Mouse (Mus musculus) spleen, postnatal 36 days (tissue): Measurements from ENCODE around the gene B4galt3.

Experiments used
- DNase-seq, 2 experiments: peaks; one replicate each; pipeline ENCODE4 v3.0.0; 2022; ENCODE audit warnings: low spot score in 2 of 2, mixed read lengths in 1 of 2

B4galt3 gene

DNA sequence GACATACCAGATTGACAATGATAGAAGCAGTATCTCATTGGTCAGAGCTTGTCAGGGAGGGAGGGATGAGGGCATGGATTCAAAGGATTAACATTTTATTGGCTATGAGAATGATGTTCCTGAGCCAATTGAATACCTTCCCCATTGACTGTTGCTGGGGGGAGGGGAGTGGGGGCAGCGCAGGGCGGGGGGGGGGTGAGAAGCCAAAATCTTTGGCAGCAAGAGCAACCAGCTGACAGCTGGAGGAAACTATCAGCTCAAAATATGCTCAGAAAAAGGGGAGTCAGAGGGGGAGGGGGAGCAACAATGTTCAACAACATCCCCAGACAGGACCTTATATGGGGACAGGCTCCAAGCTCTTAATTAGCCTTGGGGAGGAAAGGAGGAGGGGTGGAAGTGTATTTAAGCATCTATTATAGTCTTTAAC, 6.9 kb upstream of the B4galt3 start:
- no peak for DNase-seq

DNA sequence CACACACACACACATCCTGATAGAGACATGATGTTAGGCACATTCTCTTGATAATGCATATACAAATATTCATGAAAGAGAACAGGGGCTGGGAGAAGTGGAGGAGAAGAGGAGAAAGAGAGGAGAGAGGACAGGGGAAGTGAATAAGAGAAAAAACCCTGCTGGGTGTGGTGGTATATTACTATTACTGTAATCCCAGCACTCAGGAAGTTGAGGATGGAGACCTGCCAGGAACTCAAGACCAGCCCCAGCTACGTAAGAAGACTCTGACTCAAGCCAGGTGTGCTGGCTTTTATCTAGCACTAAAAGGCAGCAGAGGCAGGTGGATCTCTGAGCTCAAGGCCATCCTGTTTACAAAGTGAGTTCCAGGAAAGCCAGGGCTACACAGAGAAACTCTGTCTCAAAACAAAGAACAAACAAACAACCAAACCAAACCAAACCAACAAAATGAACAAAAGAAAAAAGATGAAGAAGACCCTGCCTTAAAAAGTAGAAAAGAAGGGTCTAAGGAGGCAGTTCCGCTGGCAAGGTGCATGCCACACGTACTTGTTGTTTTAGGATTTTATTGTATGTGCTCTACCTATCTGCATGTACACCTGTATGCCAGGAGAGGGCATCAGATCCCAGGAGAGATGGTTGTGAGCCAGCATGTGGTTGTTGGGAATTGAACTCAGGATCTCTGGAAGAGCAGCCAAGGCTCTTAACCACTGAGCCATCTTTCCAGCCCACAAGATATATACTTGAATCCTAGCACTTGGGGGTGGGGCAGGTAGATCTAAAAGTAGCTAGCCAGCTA, 6.3 kb upstream of the B4galt3 start:
- no peak for DNase-seq

DNA sequence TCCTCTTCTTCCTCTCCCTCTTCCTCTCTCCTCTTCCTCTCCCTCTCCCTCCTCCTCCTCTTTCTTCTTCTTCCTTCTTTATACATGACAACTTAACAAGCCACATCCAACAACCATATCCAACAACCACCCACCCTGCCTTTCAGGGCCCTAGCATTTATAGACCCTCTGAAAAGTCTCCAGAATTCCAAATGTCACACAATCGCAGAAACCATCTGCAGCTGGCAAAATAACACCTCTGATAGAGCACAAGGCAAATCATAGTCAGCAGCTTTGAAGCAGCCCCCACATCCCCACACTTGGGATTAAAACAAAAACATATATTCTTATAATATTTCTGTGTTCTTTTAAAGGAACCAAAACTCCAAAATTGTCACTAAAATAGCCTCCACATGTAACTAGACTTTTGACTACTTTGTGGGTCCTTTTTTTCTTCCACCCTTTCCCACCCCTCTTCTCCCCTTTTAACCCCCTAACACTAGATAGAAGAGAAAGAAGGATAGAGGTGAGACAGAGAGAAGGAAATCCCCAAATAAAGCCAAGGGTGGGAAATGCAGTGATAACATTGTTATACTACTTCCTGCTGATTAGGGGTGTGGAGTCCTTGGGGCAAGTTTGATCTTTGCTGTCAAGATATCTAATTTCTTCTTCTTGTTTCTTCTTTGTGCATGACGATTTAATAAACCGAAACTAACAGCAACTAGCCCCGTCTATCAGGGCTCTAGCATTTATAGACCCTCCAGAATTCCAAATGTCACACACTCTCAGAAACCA, 4.0 kb upstream of the B4galt3 start:
- DNase-seq: no peak

DNA sequence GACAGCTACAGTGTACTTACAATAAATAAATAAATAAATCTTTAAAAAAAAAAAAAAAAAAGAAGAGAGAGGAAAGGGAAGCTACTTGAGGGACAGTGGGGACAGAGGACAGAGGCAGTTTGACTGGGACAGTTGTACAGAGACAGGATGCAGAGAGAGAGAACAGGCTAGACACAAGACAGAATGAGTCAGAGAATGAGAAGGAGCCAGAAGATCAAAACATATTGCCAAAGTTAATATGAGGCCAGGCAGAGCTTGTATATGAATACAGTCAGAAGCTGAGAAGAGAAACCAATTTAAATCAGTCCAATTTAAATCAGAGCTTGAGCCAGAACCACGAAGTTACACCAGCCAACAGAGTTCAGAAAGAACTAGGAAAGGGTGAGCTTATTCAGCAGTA, 1.8 kb upstream of the B4galt3 start:
- DNase-seq: no peak

DNA sequence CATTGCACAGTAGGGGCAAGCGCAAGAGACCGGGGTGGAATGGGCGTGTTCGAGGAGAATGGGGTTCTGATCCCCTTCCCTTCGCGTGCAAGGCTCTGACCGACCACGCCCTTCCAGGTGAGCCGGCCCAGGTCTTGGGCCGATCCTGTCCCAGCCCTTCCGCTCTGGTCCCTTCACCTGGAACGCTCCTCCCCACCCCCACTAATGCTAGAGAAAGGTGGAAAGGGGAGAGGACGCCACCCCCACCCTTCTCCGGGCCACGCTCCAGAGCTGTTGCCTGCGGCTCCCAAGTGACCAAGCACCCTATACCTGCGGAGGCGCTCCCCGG, 409 bp downstream of the B4galt3 start:
- DNase-seq: peak in 1 of 2 experiments; percentile 60

DNA sequence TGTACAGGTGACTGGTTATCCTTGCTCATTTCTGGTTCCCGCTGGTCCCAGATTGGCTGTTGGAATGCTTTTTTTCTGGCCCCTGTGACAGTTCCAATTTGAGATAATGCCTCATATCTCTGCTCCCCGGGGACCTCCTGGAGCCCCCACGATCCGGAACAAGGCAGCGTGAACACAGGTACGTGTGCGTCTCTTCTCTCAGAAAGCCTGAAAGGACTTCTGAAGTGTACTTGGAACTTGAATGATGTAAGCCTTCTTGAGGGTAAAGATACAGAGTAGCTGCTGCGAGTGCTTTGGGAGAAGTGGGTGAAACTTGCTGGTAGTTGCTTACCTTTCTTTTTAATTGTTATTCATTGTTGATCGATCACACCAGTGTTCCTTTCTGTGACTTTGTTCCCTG, 1.1 kb downstream of the B4galt3 start:
- DNase-seq: no peak

DNA sequence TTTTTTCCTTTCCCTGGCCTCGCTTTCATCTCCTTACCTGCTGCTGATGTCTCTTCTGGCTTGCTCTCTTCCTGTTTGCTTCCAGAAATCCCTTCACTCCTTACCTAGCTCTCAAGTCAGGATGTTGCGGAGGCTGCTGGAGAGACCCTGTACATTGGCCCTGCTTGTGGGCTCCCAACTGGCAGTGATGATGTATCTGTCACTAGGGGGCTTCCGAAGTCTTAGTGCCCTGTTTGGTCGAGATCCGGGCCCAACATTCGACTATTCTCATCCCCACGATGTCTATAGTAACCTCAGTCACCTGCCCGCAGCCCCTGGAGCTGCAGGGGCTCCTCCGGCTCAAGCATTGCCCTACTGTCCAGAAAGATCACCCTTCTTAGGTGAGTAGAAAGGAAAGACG, 1.5 kb downstream of the B4galt3 start:
- no peak for DNase-seq

DNA sequence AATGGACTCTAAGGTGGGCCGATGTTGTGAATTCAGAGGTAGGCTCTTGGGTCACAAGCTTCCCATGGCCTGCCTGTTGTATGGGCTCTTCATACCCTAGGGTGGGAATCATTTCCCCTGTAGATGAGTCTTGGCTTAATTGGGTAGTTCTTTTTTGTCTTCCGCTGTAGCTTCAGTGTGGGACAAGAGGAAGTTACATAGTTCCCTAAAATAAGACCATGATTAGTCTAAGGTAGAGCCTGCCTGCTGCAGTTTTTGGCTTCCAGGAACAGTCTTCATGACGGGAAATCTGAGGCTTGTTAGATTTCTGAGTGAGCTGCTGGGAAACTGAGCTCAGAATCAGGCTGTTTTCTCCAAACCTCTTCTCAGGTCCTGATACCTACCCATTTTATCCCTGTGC, 2.0 kb downstream of the B4galt3 start:
- DNase-seq: no peak

DNA sequence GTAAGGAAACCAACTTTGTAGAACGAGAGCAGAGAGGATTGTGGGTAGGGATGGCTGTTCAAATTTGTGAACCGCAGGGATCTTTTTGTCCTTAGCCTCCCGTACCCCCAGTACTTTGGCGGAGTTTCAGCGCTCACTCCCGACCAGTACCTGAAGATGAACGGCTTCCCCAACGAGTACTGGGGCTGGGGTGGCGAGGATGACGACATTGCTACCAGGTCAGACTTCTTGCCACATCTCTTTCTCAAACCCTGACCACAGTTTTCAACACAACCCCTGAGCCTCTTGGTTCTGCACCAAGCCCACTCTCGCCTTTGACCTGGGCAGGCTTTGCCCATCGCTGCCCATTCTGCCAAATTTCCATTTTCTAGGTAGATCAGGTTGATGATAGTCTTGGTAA, 4.0 kb downstream of the B4galt3 start:
- DNase-seq: no peak

DNA sequence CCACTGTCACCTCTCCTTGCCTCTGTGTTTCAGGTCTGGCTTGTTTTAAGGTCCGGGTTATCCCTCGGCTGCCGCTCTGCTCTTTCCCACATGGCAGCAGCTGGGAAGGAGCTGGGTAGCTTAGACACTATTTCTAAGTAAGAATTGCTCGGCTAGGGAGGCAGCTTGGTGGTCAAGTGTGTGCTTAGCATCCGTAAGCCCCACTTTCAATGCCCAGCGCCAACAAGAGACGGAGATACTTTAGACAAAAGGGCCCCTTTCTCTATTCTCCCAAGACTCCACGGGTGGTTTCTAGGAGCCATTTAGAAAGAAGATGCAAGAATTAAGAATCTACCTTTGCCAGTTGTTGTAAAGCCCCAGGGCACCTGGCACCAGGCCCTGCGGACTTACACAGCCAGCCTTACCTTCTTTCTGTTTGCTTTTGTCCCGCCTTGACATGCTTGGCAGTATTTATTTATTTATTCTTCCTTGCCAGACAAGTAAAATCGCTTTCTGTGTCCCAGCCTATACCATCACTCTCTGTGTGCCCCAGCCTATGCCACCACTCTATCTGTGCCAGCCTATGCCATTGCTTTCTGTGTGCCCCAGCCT, 5.1 kb downstream of the B4galt3 start:
- no peak for DNase-seq

DNA sequence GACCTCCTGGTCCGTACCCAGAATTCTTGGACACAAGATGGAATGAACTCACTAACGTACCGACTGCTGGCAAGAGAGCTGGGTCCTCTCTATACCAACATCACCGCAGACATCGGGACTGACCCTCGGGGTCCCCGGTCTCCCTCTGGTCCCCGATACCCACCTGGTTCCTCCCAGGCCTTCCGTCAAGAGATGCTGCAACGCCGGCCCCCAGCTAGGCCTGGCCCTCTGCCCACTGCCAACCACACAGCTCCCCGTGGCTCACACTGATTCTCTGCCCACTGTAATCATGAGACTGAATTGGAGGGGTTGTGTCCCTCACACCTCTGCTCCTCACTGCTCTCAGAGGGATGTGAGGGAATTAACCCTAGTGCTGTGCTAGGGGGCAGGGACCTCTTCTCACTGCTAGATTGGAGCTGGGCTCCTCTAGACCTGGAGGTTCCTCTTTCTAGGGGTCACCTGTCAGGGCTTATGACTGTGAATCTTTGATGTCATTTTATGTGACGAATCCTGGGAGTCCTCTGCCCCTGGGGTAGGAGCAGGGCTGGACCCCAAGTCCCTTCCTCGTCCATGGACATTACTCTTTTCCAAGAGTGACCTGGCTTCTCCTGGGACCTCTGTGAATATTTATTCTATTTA, 6.1 kb downstream of the B4galt3 start:
- no peak for DNase-seq

DNA sequence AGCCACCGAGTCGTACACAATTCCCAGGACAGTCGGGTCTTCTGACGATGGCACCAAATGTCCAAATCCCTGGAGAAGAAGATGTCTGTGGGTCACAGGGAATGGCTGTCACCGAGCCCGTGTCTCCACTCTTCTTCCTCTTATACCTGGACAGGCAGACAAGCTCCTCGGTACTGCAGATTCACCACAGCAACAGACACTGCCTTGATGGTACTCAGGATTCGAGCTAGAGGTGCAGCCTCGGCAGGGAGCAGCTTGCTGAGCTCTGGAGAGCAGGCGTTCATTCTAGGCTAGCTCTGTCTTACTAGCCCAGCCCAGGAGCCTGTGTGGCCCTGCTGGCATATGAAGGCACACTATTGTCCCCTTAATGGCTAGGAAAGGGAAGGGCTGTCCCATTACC, 7.6 kb downstream of the B4galt3 start:
- DNase-seq: no peak

DNA sequence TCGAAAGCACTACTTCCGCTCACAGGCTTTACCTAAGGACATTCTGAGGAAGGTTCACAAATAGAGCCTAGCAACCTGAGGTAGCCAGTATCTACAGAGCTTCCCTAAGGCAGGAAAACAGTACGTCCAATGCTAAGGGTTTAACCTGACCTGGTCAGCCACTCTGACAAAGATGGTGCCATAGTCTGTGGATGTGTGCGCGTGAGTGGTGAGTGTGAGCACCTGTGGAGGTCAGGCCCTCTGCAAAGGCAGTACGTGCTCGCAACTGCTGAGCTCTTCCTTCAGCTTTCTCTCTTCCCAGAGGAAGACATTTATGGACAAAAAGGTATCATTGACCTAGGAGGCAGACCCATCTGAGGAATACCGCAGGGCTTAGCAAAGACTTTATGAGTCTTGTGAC, 8.3 kb downstream of the B4galt3 start:
- DNase-seq: no peak

DNA sequence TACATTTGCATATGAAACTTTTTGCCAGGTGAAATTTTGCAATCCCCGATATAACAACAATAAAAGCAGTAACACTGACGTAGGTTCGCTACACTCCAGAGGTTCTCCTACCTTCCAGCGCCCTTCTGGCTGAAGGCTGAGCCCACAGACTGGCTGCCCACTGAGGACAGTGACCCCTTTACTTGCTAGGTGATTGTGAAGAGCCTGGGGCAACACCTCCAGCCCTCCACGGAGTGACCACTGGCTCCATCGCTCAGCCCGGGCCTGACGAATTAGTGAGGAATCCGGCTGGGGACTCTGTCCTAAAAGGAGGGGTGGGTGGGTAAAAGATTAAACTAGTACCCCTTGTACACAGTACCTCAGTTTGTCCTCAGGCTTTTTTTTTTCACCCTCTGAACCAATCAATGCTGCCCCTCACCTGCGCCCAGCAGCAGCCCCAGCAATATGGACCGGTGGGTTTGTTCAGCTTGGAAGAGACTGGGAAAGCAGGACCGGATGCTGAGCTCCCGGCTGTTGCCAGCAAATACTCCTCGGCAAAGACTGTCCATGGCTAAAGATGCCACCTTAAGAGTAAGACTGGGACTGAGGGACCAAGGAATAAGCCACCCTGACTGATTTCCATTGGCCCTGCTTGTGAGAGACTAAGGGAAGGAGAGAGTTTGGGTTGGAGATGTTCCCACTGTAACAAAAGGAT, 9.0 kb downstream of the B4galt3 start:
- DNase-seq: no peak

DNA sequence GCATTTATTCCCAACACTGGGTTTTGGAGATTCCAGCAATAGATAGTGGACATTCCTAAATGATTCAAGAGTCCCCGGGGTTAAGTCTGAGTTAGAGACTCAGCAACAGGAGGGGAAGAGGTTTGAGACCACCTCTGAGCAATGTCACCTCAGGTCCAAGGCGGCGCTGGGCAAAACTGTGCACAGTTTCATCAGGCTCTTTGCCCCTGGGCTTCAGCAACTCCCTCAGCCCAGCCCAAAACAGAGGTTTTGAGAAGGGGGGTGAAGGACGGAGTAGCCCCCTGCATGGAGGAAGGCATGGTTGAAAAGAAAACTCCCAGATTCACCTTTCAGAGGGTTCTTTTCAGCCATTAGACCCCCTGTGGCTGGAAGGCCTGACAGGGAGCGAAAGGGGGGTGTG, 9.6 kb downstream of the B4galt3 start:
- no peak for DNase-seq

DNA sequence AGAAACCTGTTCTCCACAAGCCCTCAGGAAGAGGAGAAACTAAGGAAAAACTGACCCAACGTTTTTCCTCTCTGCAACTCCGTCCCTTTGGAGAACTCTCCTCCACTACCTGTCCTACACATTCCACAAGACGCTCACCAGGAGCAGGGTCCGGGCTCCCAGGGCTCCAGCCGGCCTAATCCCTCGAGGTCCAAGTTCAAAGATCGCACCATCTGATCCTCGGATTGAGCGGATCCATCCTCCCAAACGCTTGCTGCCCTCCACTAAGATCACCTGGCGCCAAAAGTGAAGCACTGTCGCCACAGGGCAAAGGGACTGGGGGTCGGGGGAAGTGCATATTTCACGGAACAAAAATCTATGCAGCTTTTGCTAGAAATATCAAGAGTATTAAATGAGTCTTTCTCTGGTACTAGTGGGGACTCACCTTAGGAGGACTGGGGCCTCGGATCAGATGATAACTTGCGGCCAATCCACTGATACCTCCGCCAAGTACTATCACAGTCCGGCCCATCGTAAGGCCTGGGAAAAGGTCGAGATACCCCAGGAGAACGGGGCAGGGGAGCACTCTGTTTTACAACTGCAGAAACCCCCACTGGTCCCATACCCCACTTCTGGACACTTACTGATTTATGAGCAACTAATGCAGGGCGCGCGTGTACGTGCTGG, 10.3 kb downstream of the B4galt3 start:
- DNase-seq: no peak

DNA sequence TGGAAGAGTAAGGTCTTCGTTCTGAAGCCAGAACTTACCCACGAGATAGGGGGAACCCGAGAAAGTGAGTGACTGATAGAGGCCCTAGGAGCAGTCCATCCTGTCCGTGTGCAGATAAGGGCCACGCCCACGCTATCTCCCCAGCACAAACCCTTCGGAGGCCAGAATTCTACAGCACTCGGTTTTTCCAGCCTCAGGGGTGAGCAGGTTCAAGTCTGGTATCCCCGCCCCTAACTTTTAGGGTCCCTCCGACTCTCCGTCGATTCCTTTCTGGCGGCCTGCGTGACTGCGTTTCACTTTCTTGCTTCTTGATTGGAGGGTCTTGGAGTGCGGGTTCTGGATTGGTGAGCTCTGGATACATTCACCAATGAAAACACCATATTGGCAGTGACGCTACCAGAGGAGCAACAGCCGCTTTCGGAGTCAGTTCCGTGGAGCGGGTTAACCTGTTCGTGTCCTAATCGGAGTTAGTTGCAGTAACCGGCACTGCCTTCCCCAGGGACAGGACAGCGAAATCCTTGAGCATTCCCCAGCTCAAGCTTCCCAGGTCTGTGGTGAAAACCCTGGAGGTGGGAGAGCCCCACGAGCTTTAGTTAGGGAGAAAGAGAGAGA, 10.9 kb downstream of the B4galt3 start, which contains the start of gene Ppox:
Gene Ppox, minus strand, starts transcription at position 271 of the 612 bp plus-strand sequence.
- peak; percentile 93 to 96 for DNase-seq

DNA sequence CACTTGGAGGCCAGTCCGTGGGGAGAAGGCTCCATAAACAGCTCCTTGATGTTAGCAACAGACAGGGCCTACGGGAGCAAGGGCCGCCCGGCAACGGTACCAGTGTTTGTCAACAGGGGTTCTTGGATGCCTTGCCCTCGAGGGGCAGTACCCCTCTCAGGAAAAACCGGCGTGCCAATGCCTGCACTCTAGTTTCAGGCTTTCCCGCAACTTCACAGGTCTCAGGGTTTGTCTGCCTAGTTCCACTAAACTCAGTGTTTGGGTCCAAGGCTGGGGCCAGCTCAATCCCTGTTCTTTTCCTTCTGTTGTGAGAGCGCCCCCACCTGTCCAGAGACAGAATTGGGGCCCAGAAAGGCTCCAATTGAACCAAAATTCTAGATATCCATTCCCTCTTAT, 11.4 kb downstream of the B4galt3 start:
- peak; percentile 64 to 82 for DNase-seq

DNA sequence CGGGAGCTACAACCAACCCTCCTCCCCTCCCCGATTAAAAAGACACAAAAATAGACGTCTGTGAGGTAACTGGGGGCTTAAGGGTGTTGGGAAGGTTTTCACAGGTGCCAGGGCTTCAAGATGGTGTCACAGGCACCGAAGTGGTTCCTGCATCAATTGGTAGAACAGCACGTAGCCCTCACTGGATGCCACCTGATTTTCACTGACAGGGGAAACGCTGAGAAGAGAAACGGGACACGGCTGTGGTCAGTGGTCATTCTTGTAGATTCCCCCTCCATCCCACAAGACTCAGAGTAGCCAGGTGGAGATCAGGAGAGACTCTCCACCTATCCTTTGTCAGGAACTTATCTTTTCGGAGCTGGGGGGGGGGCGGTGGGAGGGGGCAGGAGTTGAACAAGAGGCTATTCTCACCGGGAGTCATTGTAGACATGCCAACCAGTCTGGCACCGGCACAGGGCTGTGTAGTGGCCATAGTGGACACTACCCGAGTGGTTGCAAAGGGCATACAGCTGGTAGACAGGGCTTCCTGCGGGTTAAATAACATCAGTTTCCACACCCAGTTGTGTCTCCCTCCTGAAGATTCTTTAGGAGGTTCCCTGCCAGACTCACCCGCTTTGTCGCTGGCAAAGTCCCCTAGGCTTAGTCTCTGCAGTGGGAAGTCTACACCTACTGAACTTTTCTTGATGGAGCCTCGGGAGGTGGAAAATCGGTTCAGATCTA, 12.1 kb downstream of the B4galt3 start:
- no peak for DNase-seq
